Mouse (Mus musculus) adrenal gland, postnatal 0 days (tissue): ENCODE data around the gene BC005624. TPM values are rescaled to one million over a fixed set of nuclear protein-coding genes. Genes with fewer than 3 reads are reported as not detected.

Source experiments
- polyA plus RNA-seq: library from polyadenylated mRNA; unstranded; fragments of >200 nt; fragmentation: Nextera tagmentation; extraction: Ambion mirVana; gene quantifications from 2 replicates; pipeline ENCODE4 v1.2.1, GENCODE M21; 2015

Gene BC005624
- 44.0 and 63.8 TPM in 2 replicates for polyA plus RNA-seq

DNA sequence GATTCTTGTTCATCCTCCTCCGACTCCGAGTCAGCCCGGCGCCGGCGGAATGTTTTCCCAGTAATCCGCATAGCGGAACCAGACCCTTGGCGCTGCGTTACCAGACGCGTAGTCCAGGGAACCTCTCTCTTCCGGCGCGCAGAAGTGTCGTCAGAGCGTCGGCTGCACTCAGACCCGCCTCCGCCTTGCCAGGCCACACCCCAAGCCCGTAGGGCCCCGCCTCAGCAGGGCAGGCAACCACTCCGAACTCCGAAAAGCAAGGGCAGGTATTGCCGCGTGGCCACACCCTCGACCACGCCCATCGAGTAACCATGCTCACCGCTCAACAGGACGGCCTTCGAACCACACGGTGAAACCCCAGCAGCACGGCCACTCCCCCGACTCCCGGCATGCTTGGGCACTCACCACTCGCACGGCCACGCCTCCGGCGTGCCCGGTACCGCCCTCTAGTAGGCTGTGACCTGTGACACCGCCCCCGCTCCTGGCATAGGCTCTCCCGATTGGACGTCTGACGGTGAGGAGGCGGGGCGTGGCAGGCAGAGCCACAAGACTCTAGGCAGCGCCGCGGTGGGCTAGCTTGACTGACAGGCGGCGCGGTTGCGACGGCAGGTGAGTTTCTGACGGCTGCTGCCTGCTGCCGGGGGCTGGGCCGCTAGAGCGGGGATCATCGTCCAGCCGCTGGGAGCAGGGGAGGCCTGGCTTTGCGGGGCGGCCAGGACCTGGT lies at the start of gene BC005624, which contains the start of gene Usp20:
TSS of gene BC005624 (minus strand) at position 412 of the 724 bp plus-strand sequence.
TSS of gene Usp20 (plus strand) at position 490 of the 724 bp plus-strand sequence.

DNA sequence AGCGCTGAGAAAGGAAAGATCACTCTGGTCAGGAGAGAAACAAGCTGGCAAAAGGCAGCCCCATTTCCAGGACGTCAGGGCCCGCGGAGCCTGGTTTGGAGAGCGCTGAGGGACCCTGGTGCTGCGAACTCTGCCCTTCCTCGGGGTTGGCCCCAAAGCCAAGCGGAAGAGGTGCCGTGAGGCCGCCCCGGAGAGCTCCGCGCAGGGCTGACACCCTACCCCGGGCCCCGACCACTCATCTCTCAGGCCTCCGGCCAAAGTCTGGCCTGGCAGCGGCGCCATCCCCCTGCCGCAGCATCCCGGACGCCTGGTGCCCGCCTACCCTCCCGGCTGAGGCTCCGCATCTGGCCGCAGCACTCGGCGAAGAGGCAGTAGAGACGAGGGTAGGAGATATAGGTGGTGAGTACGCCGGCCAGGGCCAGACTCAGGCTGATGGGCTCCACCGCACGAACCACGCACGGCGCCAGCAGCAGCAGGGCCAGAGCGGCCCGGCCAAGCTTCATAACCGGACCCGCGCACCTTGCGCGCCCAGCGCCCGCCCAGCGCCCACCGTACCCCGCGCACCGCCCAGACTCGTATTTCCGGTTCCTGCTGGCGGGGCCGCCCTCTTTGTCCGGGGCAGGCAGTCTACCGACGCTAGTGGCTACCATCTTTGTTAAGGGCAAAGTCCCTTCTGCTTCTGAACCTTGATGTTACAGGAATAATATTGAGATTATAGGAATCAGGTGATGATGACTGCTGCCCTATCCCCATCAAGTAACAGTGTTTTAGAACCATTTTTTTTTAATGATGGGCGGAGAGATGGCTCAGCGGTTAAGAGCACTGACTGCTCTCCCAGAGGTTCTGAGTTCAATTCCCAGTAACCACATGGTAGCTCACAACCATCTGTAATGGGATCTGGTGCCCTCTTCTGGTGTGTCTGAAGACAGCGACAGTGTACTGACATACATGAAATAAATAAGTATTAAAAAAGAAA lies 14.4 kb downstream of the BC005624 start, which contains the start of gene Tor1a:
TSS of gene Tor1a (minus strand) at position 582 of the 976 bp plus-strand sequence.

DNA sequence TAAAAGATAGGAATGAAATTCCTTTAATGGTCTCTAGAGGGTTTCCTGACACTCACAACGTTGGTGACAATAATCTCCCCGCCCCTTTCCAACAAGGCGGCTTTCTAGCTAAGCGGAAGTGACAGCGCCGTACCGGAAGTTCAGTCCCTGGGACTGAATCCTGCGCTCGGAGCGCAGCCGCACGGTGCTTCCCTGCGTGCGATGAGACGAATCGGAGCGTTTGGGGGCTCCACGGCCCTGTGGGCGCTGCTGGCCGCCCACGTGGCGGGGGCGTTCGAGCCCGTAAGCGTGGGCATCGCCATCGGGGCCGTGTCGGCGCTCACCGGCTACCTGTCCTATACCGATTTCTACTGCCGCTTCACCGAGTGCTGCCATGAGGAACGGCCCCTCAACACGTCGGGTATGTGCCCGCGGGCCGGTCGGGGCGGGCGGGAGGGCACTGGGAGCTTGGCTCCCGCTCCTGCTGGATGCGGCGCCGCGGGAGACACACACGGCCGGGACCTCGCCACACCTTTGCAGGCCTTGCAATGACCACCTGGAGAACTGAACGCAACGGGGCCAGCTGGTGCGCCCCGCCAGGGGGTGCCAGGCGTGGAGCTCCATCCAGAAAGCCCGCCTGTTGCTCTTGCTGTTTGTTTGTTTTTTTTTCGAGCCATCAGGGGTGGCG lies 29.0 kb downstream of the BC005624 start, which contains the start of gene Tor1b:
TSS of gene Tor1b (plus strand) at position 136 of the 667 bp plus-strand sequence.

DNA sequence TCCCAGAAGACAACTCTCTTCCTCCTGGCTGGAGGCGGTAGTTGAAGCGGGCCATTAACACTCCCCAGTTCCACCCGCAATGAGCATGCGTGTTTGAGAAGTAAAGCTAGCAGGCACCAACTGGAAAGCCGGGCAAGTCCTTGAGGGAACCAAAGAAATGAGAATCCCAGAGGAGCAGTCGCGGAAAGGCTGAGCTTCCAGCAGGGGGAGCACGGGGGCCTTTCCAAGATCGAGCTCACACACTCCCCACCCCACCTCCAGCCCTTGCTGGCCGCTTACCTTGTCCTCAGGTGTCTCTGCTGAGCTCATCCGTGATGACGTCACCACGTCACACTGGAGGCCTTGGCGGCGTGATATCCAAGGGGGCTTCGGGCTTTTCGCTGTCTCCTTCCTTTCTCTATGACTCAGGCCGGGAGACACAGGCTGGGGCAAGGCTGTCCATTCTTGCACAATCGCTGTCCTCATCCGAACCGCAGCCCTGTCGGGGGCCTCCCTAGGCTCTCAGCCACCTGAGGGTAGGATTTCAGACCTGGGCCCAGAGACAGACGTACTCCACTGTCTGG lies 52.4 kb downstream of the BC005624 start, which contains the start of gene Ptges:
TSS of gene Ptges (minus strand) at position 381 of the 563 bp plus-strand sequence.

Other genes with a start within 250 kb of the BC005624 start
- gene 1700001O22Rik, start 178.5 kb downstream of the BC005624 start, polyA plus RNA-seq, result 0.43 and 0.65 TPM in 2 replicates
- gene Ntmt1, start 174.4 kb downstream of the BC005624 start, polyA plus RNA-seq, result 81.4 and 91.3 TPM in 2 replicates
- gene Asb6, start 151.9 kb downstream of the BC005624 start, polyA plus RNA-seq, result 26.4 and 30.8 TPM in 2 replicates
- 5.7 and 11.8 TPM in 2 replicates for gene Prrx2, start 147.2 kb downstream of the BC005624 start, polyA plus RNA-seq
- 6.7 and 8.8 TPM in 2 replicates for gene Ptges, start 52.3 kb downstream of the BC005624 start, polyA plus RNA-seq
- 26.7 and 37.6 TPM in 2 replicates for gene Tor1b, start 29.2 kb downstream of the BC005624 start, polyA plus RNA-seq
- 74.8 and 75.9 TPM in 2 replicates for gene Tor1a, start 14.3 kb downstream of the BC005624 start, polyA plus RNA-seq
- gene Usp20, start 78 bp upstream of the BC005624 start, polyA plus RNA-seq, result 12.7 and 14.6 TPM in 2 replicates
- 11.9 and 12.7 TPM in 2 replicates for gene Fnbp1, start 159.8 kb upstream of the BC005624 start, polyA plus RNA-seq
- gene Gpr107, start 170.1 kb upstream of the BC005624 start, polyA plus RNA-seq, result 18.5 and 41.7 TPM in 2 replicates